Mouse (Mus musculus) hindbrain, embryonic 13.5 days (tissue): ENCODE results near the gene Armc10. TPM values are rescaled to one million over a fixed set of nuclear protein-coding genes. Genes with fewer than 3 reads are reported as not detected.

ENCODE experiments used
- ATAC-seq: fragments of 200-750 bp; cut with Nextera tagmentation; 2 replicates; pipeline ENCODE4 v1.8.0; 2017; ENCODE audit warnings: moderate TSS enrichment; ENCODE audit not compliant: low FRiP score
- H3K27ac ChIP-seq: fragments of 300-500 bp; sonication (generic); 2 replicates; pipeline ENCODE4 v1.5.1; 2015; ENCODE audit warnings: inconsistent platforms, mild to moderate bottlenecking, moderate library complexity
- H3K27me3 ChIP-seq: fragments of 300-500 bp; sonication (generic); 2 replicates; pipeline ENCODE4 v1.6.1; 2015; ENCODE audit warnings: mild to moderate bottlenecking, inconsistent platforms
- H3K36me3 ChIP-seq: fragments of 300-500 bp; sonication (generic); 2 replicates; pipeline ENCODE4 v1.6.1; 2015; ENCODE audit warnings: mild to moderate bottlenecking, inconsistent platforms
- H3K4me1 ChIP-seq: fragments of 300-500 bp; sonication (generic); replicated peaks from 2 replicates; pipeline ENCODE4 v1.6.1; 2015; ENCODE audit warnings: inconsistent platforms
- H3K4me2 ChIP-seq: fragments of 300-500 bp; sonication (generic); 2 replicates; pipeline ENCODE4 v1.6.1; 2015; ENCODE audit warnings: inconsistent platforms, mild to moderate bottlenecking, moderate library complexity
- H3K4me3 ChIP-seq: fragments of 300-500 bp; sonication (generic); 2 replicates; pipeline ENCODE4 v1.5.1; 2015; ENCODE audit warnings: mild to moderate bottlenecking, inconsistent platforms
- H3K9ac ChIP-seq: fragments of 300-500 bp; sonication (generic); 2 replicates; pipeline ENCODE4 v1.6.1; 2015; ENCODE audit warnings: mild to moderate bottlenecking, inconsistent platforms
- H3K9me3 ChIP-seq: fragments of 300-500 bp; sonication (generic); 2 replicates; pipeline ENCODE4 v1.6.1; 2016; ENCODE audit warnings: inconsistent platforms
- WGBS: fragments of 180-500 bp; shearing (Covaris S2); methylation state at CpG from one replicate; pipeline ENCODE4 v1.1.7; 2015; 5-methylcytosine and 5-hydroxymethylcytosine counted together
- polyA plus RNA-seq: library from polyadenylated mRNA; unstranded; fragments of >200 nt; fragmentation: Nextera tagmentation; extraction: Ambion mirVana; gene quantifications from 2 replicates; pipeline ENCODE4 v1.2.1, GENCODE M21; 2015

Gene Armc10
- polyA plus RNA-seq, 1 experiment from 2014 or later = 63.1 TPM

DNA sequence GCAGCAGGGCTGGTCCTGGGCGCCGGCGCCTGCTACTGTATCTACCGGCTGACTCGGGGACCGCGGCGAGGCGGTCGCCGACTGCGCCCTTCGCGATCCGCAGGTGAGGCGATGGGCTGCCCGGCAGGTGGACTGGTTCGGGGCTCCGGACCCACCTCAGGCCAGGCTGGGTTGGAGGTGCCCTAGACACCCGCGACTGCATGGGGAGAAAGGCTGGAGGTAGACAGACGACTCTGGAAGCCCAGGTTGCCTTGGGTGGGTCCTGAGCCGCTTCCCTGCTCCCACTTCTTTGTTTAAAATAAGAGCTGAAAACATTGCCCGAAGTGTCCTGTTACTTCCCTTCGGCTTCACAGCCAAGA, 499 bp downstream of the Armc10 start:
- WGBS = under 1% methylated on average over 25 of the region's 25 CpGs
- Histone ChIP-seq H3K9ac (peak overlapping the region; percentile 97), H3K27ac (peak overlapping the region; percentile 96), H3K27me3 (0 out of 2 replicates have a peak, but pooled peaks cover 3% of the 10 kb centered on the region), H3K4me3 (peak overlapping the region; percentile 87), H3K4me2 (peak overlapping the region; percentile 86), H3K9me3 (no peaks in the 10 kb centered on the region), H3K36me3 (peaks cover 31% of the 10 kb centered on the region), H3K4me1 (peaks cover 23% of the 10 kb centered on the region)
- no peak for ATAC-seq

DNA sequence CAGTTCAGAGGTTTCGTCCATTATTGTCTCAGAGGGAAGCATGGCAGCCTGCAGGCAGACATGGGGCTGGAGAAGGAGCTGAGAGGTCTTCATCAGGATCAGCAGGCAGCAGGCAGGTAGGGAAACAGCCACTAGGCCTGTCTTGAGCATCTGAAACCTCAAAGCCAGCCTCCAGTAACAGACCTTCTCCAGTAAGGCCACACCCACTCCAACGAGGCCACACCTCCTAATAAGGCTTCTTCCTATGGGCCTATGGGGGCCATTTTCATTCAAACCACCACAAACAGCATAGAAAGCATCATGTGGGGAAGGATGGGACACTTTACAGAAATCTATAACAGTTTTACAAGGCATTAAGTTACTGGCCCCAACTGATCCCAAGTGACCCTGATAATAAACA, 5.1 kb downstream of the Armc10 start:
- Histone ChIP-seq H3K4me1 (peaks cover 16% of the 10 kb centered on the region), H3K36me3 (peaks cover 62% of the 10 kb centered on the region), H3K4me2 (no peak overlapping the region), H3K27ac (no peak overlapping the region), H3K9ac (no peak overlapping the region), H3K27me3 (no peaks in the 10 kb centered on the region), H3K4me3 (no peak overlapping the region), H3K9me3 (no peaks in the 10 kb centered on the region)
- WGBS = 89% methylated on average over 2 of the region's 2 CpGs
- no peak for ATAC-seq

DNA sequence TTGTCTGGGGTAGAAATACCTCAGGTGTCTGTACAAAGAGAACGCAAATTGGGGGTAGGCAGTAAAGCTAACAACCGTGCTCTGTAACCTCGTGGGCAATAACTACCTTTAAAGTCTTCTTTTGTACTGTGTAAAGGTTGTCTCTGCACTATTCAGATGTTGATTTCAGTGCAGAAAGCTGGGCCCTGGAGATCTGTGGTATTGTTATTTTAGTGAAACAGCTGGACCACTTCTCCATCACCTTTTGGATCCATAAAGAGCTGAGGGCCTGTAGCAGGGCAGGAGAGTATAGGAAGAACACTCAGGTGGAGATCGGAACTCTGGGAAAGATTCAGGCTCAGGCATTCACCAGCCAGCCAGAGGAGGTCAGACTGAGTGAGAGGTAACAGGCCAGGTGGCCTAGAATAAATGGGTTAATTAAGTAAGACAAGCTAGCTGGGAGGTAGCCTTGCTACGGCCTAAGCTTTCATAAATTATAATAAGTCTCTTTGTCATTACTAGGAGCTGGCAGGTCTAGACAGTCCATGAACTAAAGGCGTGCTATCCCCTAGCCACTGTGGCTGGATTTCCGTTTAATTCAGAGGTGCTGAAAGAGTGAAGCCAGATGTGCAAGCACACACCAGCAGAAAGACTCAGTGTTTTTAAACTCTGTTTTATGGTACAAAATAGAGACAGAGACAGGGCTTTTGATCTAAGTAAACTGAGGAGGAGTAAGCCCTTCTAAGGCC, 6.4 kb downstream of the Armc10 start:
- H3K36me3 ChIP-seq = peaks cover 66% of the 10 kb centered on the region
- no peak overlapping the region for H3K4me3 ChIP-seq
- no peak overlapping the region for H3K9ac ChIP-seq
- peaks cover 10% of the 10 kb centered on the region for H3K4me1 ChIP-seq
- no peaks in the 10 kb centered on the region for H3K9me3 ChIP-seq
- no peak overlapping the region for H3K27ac ChIP-seq
- H3K4me2 ChIP-seq = no peak overlapping the region
- ATAC-seq = no peak
- WGBS = 88% methylated on average over 7 of the region's 7 CpGs
- H3K27me3 ChIP-seq = no peaks in the 10 kb centered on the region

DNA sequence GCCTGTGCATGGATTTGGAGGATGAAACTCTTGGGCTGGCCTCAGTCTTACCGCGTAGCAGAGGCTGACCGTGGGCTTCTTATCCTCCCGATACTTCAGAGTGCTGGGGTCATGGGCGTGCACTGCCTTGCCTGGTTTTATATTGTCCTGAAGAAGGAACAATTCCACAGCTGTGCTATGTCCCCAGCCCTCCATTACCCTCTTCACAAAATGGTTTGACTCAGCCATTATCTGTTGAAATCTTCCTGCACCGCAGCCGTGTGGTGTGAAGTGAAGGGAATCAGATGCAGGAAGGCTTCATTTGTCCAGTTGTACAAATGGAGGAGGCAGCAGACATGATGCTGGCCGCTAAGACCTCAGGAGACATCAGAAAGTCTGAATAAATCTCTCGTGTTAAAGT, 11.3 kb downstream of the Armc10 start:
- no peaks in the 10 kb centered on the region for H3K9me3 ChIP-seq
- 89% methylated on average over 9 of the region's 9 CpGs for WGBS
- no peak overlapping the region for H3K27ac ChIP-seq
- no peak overlapping the region for H3K9ac ChIP-seq
- no peak for ATAC-seq
- H3K27me3 ChIP-seq = no peaks in the 10 kb centered on the region
- no peak overlapping the region for H3K4me2 ChIP-seq
- H3K36me3 ChIP-seq = peaks cover 75% of the 10 kb centered on the region
- no peak overlapping the region for H3K4me3 ChIP-seq
- 0 out of 2 replicates have a peak, but pooled peaks cover 3% of the 10 kb centered on the region for H3K4me1 ChIP-seq

DNA sequence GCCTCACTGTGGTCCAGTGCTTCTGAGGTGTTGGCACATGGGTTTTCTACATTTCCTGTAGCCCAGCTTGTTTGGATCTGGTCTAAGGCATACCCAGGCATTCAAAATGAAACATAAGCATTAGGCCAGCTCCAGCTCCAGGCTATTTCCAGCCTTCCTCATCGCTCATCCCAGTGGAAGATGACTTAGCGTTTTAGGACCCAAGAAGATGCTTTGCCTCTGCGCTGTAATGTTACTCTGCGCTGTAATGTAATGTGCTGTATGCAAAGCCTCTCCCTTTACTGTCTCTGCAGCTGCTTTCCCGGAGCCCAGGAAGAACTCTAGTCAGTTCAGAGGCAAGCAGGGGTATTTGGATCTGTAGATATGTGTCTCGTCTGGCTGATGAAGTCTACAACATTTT, 12.4 kb downstream of the Armc10 start:
- 82% methylated on average over 6 of the region's 6 CpGs for WGBS
- no peak overlapping the region for H3K4me3 ChIP-seq
- no peaks in the 10 kb centered on the region for H3K9me3 ChIP-seq
- no peak overlapping the region for H3K9ac ChIP-seq
- H3K4me2 ChIP-seq = no peak overlapping the region
- ATAC-seq = no peak
- H3K36me3 ChIP-seq = peaks cover 72% of the 10 kb centered on the region
- H3K27ac ChIP-seq = no peak overlapping the region
- H3K4me1 ChIP-seq = 0 out of 2 replicates have a peak, but pooled peaks cover 3% of the 10 kb centered on the region
- H3K27me3 ChIP-seq = no peaks in the 10 kb centered on the region

DNA sequence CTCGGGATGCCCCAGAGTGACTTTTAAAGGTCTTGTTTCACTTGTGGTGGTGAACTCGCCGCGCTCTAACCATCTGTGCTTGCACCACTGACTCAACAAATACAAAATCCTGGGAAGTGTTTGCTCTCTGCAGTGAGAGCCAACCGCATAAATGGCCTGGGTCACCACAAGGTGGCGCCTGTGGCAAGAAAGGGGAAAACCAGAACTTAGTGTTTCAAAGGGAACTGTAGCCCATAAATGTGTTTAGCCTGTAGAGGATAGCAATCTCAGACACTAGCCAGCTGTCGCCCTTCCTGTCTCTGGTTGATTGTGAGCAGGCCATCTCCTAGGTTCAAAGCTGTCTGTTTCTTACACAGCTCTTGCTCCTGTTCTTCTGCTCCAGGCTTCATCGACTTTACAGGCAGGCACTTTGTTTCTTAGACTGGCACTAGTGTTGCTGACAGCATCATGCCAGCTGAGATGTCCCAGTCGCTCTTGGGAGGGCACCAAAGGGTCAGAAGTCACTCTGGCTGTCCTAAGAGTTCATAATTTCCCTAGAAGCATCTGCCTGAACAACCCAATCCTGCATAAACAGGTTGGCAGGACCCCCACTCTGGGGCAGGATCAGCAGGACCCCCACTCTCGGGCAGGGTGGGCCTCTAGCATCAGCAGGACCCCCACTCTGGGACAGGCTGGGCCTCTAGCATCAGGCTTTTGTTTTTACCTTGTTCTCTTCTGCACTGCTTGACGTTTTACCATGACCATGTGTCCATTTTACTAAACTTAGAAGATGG, 13.2 kb downstream of the Armc10 start:
- peak; percentile 62; the same call in 1 of the 2 replicates for ATAC-seq
- Histone ChIP-seq H3K4me3 (no peak overlapping the region), H3K9ac (no peak overlapping the region), H3K27ac (no peak overlapping the region), H3K9me3 (no peaks in the 10 kb centered on the region), H3K36me3 (peaks cover 72% of the 10 kb centered on the region), H3K4me2 (no peak overlapping the region), H3K4me1 (0 out of 2 replicates have a peak, but pooled peaks cover 3% of the 10 kb centered on the region), H3K27me3 (no peaks in the 10 kb centered on the region)
- WGBS = 53% methylated on average over 11 of the region's 11 CpGs

DNA sequence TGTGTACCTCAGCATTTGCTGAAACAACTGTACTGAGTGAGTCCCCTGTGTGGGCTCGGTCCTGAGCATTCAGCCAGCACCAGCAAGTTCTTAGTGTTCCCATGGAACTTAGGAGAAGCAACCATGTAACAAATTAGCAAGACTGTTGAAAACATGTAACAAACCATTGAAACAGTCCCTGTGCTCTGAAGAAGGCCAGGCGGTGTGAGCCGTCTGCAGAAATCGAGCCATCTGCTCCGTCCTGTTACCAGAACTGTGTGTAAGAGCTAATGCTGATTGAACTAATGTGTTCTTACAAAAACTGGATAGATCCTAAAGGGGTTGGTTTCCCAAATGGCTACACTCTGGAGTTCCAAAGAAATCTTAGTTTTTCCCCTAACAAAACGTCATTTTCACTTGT, 15.2 kb downstream of the Armc10 start:
- Histone ChIP-seq H3K4me3 (no peak overlapping the region), H3K27me3 (no peaks in the 10 kb centered on the region), H3K4me2 (no peak overlapping the region), H3K36me3 (peaks cover 72% of the 10 kb centered on the region), H3K9me3 (no peaks in the 10 kb centered on the region), H3K4me1 (0 out of 2 replicates have a peak, but pooled peaks cover 3% of the 10 kb centered on the region), H3K9ac (no peak overlapping the region), H3K27ac (no peak overlapping the region)
- WGBS = 92% methylated on average over 6 of the region's 6 CpGs
- no peak for ATAC-seq

DNA sequence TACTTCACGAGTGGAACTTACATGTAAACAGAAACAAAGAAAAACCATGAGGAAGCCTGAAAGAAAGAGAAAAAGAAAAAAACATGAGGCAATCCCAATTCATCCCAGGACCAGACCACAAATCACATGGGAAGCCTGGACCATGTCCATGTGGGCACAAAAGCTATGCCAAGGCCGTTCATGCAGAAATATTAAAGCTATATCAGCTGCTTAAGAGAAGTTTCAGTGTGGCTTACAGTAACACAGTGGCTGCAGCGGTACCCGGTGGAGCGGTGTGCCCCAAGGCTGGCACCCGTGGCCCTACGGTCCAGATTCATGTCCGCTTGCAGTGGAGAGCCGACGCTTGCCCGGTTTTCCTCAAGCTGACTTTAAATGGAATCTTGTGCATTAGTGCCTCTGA, 17.5 kb downstream of the Armc10 start:
- Histone ChIP-seq H3K36me3 (peaks cover 58% of the 10 kb centered on the region), H3K4me1 (0 out of 2 replicates have a peak, but pooled peaks cover 3% of the 10 kb centered on the region), H3K4me3 (no peak overlapping the region), H3K9me3 (no peaks in the 10 kb centered on the region), H3K4me2 (no peak overlapping the region), H3K27ac (no peak overlapping the region), H3K9ac (no peak overlapping the region), H3K27me3 (no peaks in the 10 kb centered on the region)
- 94% methylated on average over 11 of the region's 11 CpGs for WGBS
- no peak; the same call in 1 of the 2 replicates for ATAC-seq

DNA sequence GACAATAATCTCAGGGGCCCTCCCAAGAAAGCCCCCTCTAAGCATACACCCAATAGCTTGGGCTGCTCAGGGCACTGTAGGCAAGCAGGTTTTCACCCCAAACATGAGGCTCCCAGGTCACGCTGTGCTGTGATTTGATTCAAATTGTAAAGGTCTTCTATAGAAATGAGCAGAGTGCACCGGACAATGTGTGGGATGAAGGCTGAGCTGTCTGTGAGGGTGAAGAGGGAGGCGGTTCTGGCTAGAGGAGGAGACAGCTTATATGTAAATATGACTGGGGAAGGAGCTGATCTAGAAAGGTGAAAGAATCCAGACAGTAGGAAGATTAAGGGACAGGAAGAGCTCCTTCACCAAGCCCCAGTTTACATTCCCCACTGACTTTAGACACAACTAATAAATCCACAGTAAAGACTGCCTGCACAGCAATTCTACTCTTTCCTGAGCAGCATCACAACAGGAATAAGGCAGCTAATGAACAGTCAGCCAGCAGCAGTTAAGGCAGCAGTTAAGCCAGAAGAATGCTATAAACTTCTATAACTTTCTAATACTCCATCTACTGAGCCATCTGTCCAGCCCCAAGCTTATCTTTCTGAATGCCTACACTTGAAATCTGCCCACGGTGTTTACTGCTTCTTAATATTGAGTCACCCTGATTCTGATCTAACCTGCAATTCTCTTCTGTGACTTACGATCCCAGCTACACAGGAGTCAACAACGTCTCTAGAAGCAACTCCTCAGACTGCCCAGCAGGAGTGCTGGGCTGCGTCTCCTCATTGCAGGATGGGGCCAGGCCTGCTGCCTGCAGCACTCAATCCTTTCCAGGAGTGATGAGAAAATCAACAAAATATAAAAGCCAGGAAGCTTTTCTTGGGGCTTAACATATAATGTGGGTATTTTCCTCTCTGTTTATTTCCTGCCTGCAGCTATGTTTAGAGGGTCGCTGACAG, 21.9 kb downstream of the Armc10 start:
- Histone ChIP-seq H3K36me3 (peaks cover 20% of the 10 kb centered on the region), H3K4me2 (no peak overlapping the region), H3K27ac (no peak overlapping the region), H3K4me3 (no peak overlapping the region), H3K4me1 (no peaks in the 10 kb centered on the region), H3K9me3 (no peaks in the 10 kb centered on the region), H3K9ac (no peak overlapping the region), H3K27me3 (no peaks in the 10 kb centered on the region)
- 58% methylated on average over 8 of the region's 8 CpGs for WGBS
- 0 out of 2 replicates have a peak, but pooled peaks have one; percentile 15 for ATAC-seq

DNA sequence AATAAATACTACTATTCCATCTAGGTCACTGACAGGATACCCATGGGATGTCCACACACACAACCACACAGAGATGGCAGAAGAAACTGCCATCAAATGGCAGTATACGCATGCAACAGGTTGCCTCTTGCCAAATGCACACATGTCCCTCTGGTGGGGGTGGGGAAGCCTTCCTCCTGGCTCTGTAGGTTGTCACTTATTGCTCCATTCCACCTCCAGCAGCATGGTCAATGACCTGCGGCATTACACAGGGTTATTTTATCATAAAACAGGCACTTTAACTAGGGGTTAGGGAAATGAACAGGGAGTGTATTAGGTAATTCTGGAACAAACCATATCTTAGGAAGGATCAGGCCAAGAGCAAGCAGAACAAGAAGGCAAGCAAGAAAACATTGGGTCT, 23.7 kb downstream of the Armc10 start:
- Histone ChIP-seq H3K4me2 (no peak overlapping the region), H3K27ac (no peak overlapping the region), H3K27me3 (no peaks in the 10 kb centered on the region), H3K9me3 (no peaks in the 10 kb centered on the region), H3K4me3 (no peak overlapping the region), H3K4me1 (peaks cover 5% of the 10 kb centered on the region), H3K9ac (no peak overlapping the region), H3K36me3 (peaks cover 3% of the 10 kb centered on the region; the same call in 1 of the 2 replicates)
- no peak for ATAC-seq
- 95% methylated on average over 2 of the region's 2 CpGs for WGBS

DNA sequence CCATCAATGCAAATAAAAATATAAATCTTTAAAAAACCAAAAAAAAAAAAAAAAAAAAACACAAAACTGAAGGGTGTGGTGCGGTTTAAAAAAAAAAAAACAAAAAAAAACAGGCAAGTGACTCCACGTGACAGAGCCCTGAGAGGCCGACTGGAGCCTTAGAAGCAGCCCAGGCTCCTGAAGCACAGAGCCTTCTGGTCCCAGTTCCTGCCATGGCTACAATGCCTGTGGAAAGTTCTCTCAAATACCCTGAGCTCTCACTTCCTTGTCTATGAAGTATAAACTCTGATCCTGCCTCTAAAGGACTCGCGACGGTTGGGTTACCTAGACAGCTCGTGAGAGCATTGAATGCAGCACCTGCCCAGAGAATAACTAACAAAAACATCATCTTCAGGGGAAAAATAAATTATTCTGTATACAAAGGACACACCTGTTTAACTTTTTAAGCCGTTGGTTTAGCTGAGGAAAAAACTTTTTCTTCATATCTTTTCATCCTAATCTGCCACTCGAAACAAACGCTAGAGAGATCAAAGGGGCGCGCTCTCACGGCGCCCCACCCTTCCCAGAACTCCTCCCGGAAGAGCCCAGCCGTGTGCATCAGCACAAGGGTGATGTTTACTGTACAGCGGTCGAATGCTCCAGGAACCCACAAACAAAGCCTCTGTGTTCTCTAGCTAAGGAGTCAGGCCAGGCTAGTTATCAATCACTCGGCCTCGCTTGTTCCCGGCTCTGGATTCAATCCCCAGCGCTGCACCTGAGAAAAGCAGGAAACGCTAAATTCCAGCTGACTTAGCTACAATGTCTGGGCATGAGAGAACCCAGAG, 27.4 kb downstream of the Armc10 start:
- Histone ChIP-seq H3K4me2 (peak overlapping the region; percentile 39; the same call in 1 of the 2 replicates), H3K27me3 (no peaks in the 10 kb centered on the region), H3K27ac (peak overlapping the region; percentile 50; the same call in 1 of the 2 replicates), H3K9me3 (no peaks in the 10 kb centered on the region), H3K4me1 (peaks cover 8% of the 10 kb centered on the region), H3K9ac (peak overlapping the region; percentile 39; the same call in 1 of the 2 replicates), H3K4me3 (0 out of 2 replicates have a peak overlapping the region, but pooled peaks have one; percentile 5), H3K36me3 (peaks cover 20% of the 10 kb centered on the region)
- WGBS = 50% methylated on average over 22 of the region's 23 CpGs
- ATAC-seq = peak; percentile 66; the same call in 1 of the 2 replicates
